Mouse (Mus musculus): ENCODE data around the gene Plet1. TPM values are rescaled to one million over a fixed set of nuclear protein-coding genes. Genes with fewer than 3 reads are reported as not detected.

Plet1 gene
- total and polyA plus RNA-seq, 3 experiments = 0.08 to 0.19 TPM; not detected in 1

GRCm38 (mm10) chr9:50470377-50471100 is 23.8 kb upstream of the Plet1 start:
- Histone ChIP-seq H3K9ac (ENCODE audit: insufficient read depth, low read depth) (no peak overlapping the region), H3K9me3 (replicated peaks; ENCODE audit: low read length) (no peaks in the 10 kb centered on the region), H3K27me3 (replicated peaks) (no peaks in the 10 kb centered on the region), H3K27ac (ENCODE audit: insufficient read depth, low read depth) (no peak overlapping the region), H3K4me1 (ENCODE audit: control insufficient read depth in 1 of 2, insufficient read depth in 2 of 2) (peaks cover 3 to 57% of the 10 kb centered on the region in 2 experiments), H3K79me2 (replicated peaks; ENCODE audit: control insufficient read depth, extremely low read depth, insufficient read depth, poor library complexity, severe bottlenecking) (no peaks in the 10 kb centered on the region), H3K36me3 (replicated peaks in 1 of 2; ENCODE audit: control insufficient read depth in 1 of 2, insufficient read depth in 1 of 2, low read length in 1 of 2) (no peaks in the 10 kb centered on the region), H3K4me3 (replicated peaks in 1 of 3; ENCODE audit: low read depth in 2 of 3, low read length in 2 of 3, poor library complexity in 1 of 3) (no peak overlapping the region), H3K4me2 (ENCODE audit: insufficient read depth, low read depth, poor library complexity, severe bottlenecking) (no peak overlapping the region)
- in situ Hi-C loops (cut with MboI; ENCODE audit: low pct_ligation_motif_present, low pct_unique_long_range_greater_than_20kb, low sequenced_read_pairs) (no loop called here), dilution Hi-C loops (cut with MboI; ENCODE audit: extremely low pct_ligation_motif_present, extremely low pct_unique_long_range_greater_than_20kb, low sequenced_read_pairs) (no loop called here)
- DNase-seq (ENCODE audit: extremely low read depth) = peak; percentile 66
- TF ChIP-seq ETS1 (conservative IDR thresholded peaks at IDR 0.05; ENCODE audit: low read depth, low read length) (peak; percentile 63), CHD1 (IDR thresholded peaks at IDR 0.05; ENCODE audit: low read depth, low read length) (no peak), ZC3H11A (IDR thresholded peaks at IDR 0.05; ENCODE audit: low read depth, low read length) (no peak), RAD21 (IDR thresholded peaks at IDR 0.05; ENCODE audit: low read depth, low read length) (no peak), ELF1 (IDR thresholded peaks at IDR 0.05; ENCODE audit: low read depth, low read length) (peak; percentile 28; the same call in 1 of the 2 replicates), TBP (conservative IDR thresholded peaks at IDR 0.05; ENCODE audit: low read depth, low read length) (0 out of 2 replicates have a peak, but pooled peaks have one; percentile 19), MAX (IDR thresholded peaks at IDR 0.05; ENCODE audit: low read length) (no peak), IRF4 (IDR thresholded peaks at IDR 0.05; ENCODE audit: low read depth, low read length) (0 out of 2 replicates have a peak, but pooled peaks have one; percentile 11), MAZ (IDR thresholded peaks at IDR 0.05; ENCODE audit: low read depth, low read length) (no peak)

- Histone ChIP-seq H3K27me3 (replicated peaks) (no peaks in the 10 kb centered on the region), H3K9me3 (replicated peaks; ENCODE audit: low read length) (no peaks in the 10 kb centered on the region), H3K79me2 (replicated peaks; ENCODE audit: control insufficient read depth, extremely low read depth, insufficient read depth, poor library complexity, severe bottlenecking) (no peaks in the 10 kb centered on the region), H3K4me1 (ENCODE audit: control insufficient read depth in 1 of 2, insufficient read depth in 2 of 2) (peaks cover 9 to 63% of the 10 kb centered on the region in 2 experiments), H3K36me3 (replicated peaks in 1 of 2; ENCODE audit: control insufficient read depth in 1 of 2, insufficient read depth in 1 of 2, low read length in 1 of 2) (no peaks in the 10 kb centered on the region), H3K9ac (ENCODE audit: insufficient read depth, low read depth) (no peak overlapping the region), H3K27ac (ENCODE audit: insufficient read depth, low read depth) (no peak overlapping the region), H3K4me3 (replicated peaks in 1 of 3; ENCODE audit: low read depth in 2 of 3, low read length in 2 of 3, poor library complexity in 1 of 3) (no peak overlapping the region), H3K4me2 (ENCODE audit: insufficient read depth, low read depth, poor library complexity, severe bottlenecking) (no peak overlapping the region)
- in situ Hi-C loops (cut with MboI; ENCODE audit: low pct_ligation_motif_present, low pct_unique_long_range_greater_than_20kb, low sequenced_read_pairs) = no loop called here
- DNase-seq (ENCODE audit: extremely low read depth) = no peak
- 0 out of 2 replicates have a peak, but pooled peaks have one; percentile 28 for TF ChIP-seq EP300 (IDR thresholded peaks at IDR 0.05; ENCODE audit: low read length)
- no peak for TF ChIP-seq CHD1 (IDR thresholded peaks at IDR 0.05; ENCODE audit: low read depth, low read length)
- no peak for TF ChIP-seq HCFC1 (IDR thresholded peaks at IDR 0.05; ENCODE audit: low read depth, low read length)
- peak; percentile 18; the same call in 1 of the 2 replicates for TF ChIP-seq ZNF384 (IDR thresholded peaks at IDR 0.05; ENCODE audit: low read depth, low read length)
- dilution Hi-C loops (cut with MboI; ENCODE audit: extremely low pct_ligation_motif_present, extremely low pct_unique_long_range_greater_than_20kb, low sequenced_read_pairs) = no loop called here
These were observed 23.0 kb upstream of the Plet1 start for GRCm38 (mm10) chr9:50471181-50471901.

All from CH12.LX (cell line).